Mouse (Mus musculus) ES-E14 (cell line): ENCODE measurements around the gene Morn5.

Experiments
- CHD2 ChIP-seq: IDR thresholded peaks from 2 replicates; pipeline ENCODE4 v1.6.1; 2014; ENCODE audit warnings: mild to moderate bottlenecking, low read depth, low read length, inconsistent platforms
- HCFC1 ChIP-seq: IDR thresholded peaks from 2 replicates; pipeline ENCODE4 v1.6.1; 2012; ENCODE audit warnings: low read length, inconsistent platforms, borderline replicate concordance; ENCODE audit not compliant: insufficient read depth
- ZNF384 ChIP-seq: IDR thresholded peaks from 2 replicates; pipeline ENCODE4 v1.6.1; 2012; ENCODE audit warnings: low read depth, low read length, inconsistent platforms

DNA sequence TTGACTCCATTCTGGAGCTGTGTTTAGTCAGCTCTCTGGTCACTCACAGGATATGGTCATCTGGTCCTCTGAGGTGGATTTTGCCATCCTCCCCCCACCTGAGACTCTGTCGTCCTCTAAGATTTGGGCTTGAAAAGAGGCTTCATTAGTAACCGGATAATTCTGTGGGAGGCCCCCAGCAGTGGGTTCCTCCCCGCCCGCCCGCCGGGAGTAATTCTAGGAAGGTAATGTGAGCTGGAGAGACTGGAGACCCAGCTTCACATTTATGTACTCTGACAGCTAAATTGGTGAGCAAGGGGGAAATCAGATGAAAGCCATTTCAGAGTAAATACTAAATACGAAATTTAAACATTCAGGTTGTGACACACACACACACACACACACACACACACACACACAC lies 59.4 kb downstream of the Morn5 start:
- TF ChIP-seq ZNF384 = no peak
- TF ChIP-seq HCFC1 = no peak
- TF ChIP-seq CHD2 = no peak
